Mouse (Mus musculus): Measurements from ENCODE around the gene Tmbim6. TPM values are rescaled to one million over a fixed set of nuclear protein-coding genes. Genes with fewer than 3 reads are reported as not detected.

Tmbim6 gene
- 691 TPM for polyA plus RNA-seq (2012; fragmentation: generic; extraction: Trizol)

GRCm38 (mm10) chr15:99392486-99393385 lies at the start of gene Tmbim6:
TSS of gene Tmbim6 (plus strand) at chr15:99392882.
- Histone ChIP-seq H3K79me2 (ENCODE audit: control insufficient read depth, insufficient read depth) (peaks cover 49% of the 10 kb centered on the region), H3K4me3 (peak within 1 kb of the TSS; percentile 94), H3ac (ENCODE audit: control insufficient read depth, insufficient read length) (peak within 1 kb of the TSS; percentile 35), H3K27me3 (ENCODE audit: control insufficient read depth, insufficient read depth, insufficient read length) (no peaks in the 10 kb centered on the region), H3K36me3 (ENCODE audit: control insufficient read depth, insufficient read depth) (no peaks in the 10 kb centered on the region), H3K4me2 (ENCODE audit: low read depth) (peak within 1 kb of the TSS; percentile 92)
- TF ChIP-seq USF1 (IDR thresholded peaks at IDR 0.05; ENCODE audit: low read depth) (no peak), POLR2AphosphoS2 (IDR thresholded peaks at IDR 0.05; ENCODE audit: insufficient read length, low read depth) (peak; percentile 93), MYOG (IDR thresholded peaks at IDR 0.05; ENCODE audit: control insufficient read depth in 1 of 3, insufficient read depth in 1 of 3, insufficient read length in 2 of 3, low read depth in 2 of 3) (no peak), CEBPB (IDR thresholded peaks at IDR 0.05; ENCODE audit: insufficient read depth, poor library complexity, severe bottlenecking) (no peak), E2F4 (IDR thresholded peaks at IDR 0.05; ENCODE audit: insufficient read depth) (no peak), MYOD1 (IDR thresholded peaks at IDR 0.05; ENCODE audit: control insufficient read depth in 1 of 3, insufficient read length in 2 of 3, low read depth in 2 of 3) (no peak), TCF12 (IDR thresholded peaks at IDR 0.05; ENCODE audit: insufficient read depth, poor library complexity, severe bottlenecking) (no peak), SRF (IDR thresholded peaks at IDR 0.05; ENCODE audit: control insufficient read depth, insufficient read length, low read depth) (no peak), POLR2A (IDR thresholded peaks at IDR 0.05; ENCODE audit: insufficient read length, low read depth) (peak; percentile 73)

- Histone ChIP-seq H3K4me3 (peak overlapping the region; percentile 5), H3K4me2 (ENCODE audit: low read depth) (peak overlapping the region; percentile 79), H3K79me2 (ENCODE audit: control insufficient read depth, insufficient read depth) (peaks cover 81% of the 10 kb centered on the region), H3ac (ENCODE audit: control insufficient read depth, insufficient read length) (no peak overlapping the region), H3K27me3 (ENCODE audit: control insufficient read depth, insufficient read depth, insufficient read length) (no peaks in the 10 kb centered on the region), H3K36me3 (ENCODE audit: control insufficient read depth, insufficient read depth) (no peaks in the 10 kb centered on the region)
- TF ChIP-seq E2F4 (IDR thresholded peaks at IDR 0.05; ENCODE audit: insufficient read depth) (no peak), POLR2AphosphoS2 (IDR thresholded peaks at IDR 0.05; ENCODE audit: insufficient read length, low read depth) (peak; percentile 74), POLR2A (IDR thresholded peaks at IDR 0.05; ENCODE audit: insufficient read length, low read depth) (peak; percentile 45), MYOG (IDR thresholded peaks at IDR 0.05; ENCODE audit: control insufficient read depth in 1 of 3, insufficient read depth in 1 of 3, insufficient read length in 2 of 3, low read depth in 2 of 3) (peak; percentile 75 to 95 (median 83)), CEBPB (IDR thresholded peaks at IDR 0.05; ENCODE audit: insufficient read depth, poor library complexity, severe bottlenecking) (no peak), SRF (IDR thresholded peaks at IDR 0.05; ENCODE audit: control insufficient read depth, insufficient read length, low read depth) (peak; percentile 53), TCF3 (IDR thresholded peaks at IDR 0.05; ENCODE audit: insufficient read length, low read depth) (peak; percentile 73), MAX (IDR thresholded peaks at IDR 0.05; ENCODE audit: low read depth) (peak; percentile 5), USF1 (IDR thresholded peaks at IDR 0.05; ENCODE audit: low read depth) (no peak), TCF12 (IDR thresholded peaks at IDR 0.05; ENCODE audit: insufficient read depth, poor library complexity, severe bottlenecking) (peak; percentile 63), MYOD1 (IDR thresholded peaks at IDR 0.05; ENCODE audit: control insufficient read depth in 1 of 3, insufficient read length in 2 of 3, low read depth in 2 of 3) (peak in 2 of 3 experiments; percentile 81 to 93), REST (IDR thresholded peaks at IDR 0.05; ENCODE audit: insufficient read depth, insufficient read length) (no peak)
These were observed 49.1 kb upstream of the Tmbim6 start for GRCm38 (mm10) chr15:99343414-99344147.

- Histone ChIP-seq H3K27me3 (ENCODE audit: control insufficient read depth, insufficient read depth, insufficient read length) (no peaks in the 10 kb centered on the region), H3K4me3 (peak overlapping the region; percentile 5), H3K36me3 (ENCODE audit: control insufficient read depth, insufficient read depth) (no peaks in the 10 kb centered on the region), H3K4me2 (ENCODE audit: low read depth) (peak overlapping the region; percentile 79), H3K79me2 (ENCODE audit: control insufficient read depth, insufficient read depth) (peaks cover 81% of the 10 kb centered on the region), H3ac (ENCODE audit: control insufficient read depth, insufficient read length) (no peak overlapping the region)
- TF ChIP-seq MYOD1 (IDR thresholded peaks at IDR 0.05; ENCODE audit: control insufficient read depth in 1 of 3, insufficient read length in 2 of 3, low read depth in 2 of 3) (no peak), E2F4 (IDR thresholded peaks at IDR 0.05; ENCODE audit: insufficient read depth) (no peak), REST (IDR thresholded peaks at IDR 0.05; ENCODE audit: insufficient read depth, insufficient read length) (no peak), CEBPB (IDR thresholded peaks at IDR 0.05; ENCODE audit: insufficient read depth, poor library complexity, severe bottlenecking) (no peak), MAX (IDR thresholded peaks at IDR 0.05; ENCODE audit: low read depth) (no peak), POLR2A (IDR thresholded peaks at IDR 0.05; ENCODE audit: insufficient read length, low read depth) (no peak), POLR2AphosphoS2 (IDR thresholded peaks at IDR 0.05; ENCODE audit: insufficient read length, low read depth) (no peak), TCF12 (IDR thresholded peaks at IDR 0.05; ENCODE audit: insufficient read depth, poor library complexity, severe bottlenecking) (no peak)
These were observed 48.4 kb upstream of the Tmbim6 start for GRCm38 (mm10) chr15:99344148-99344870.

- no peaks in the 10 kb centered on the region for H3K27me3 ChIP-seq (ENCODE audit: control insufficient read depth, insufficient read depth, insufficient read length)
- peak in 1 of 3 experiments; percentile 79 for TF ChIP-seq MYOG (IDR thresholded peaks at IDR 0.05; ENCODE audit: control insufficient read depth in 1 of 3, insufficient read depth in 1 of 3, insufficient read length in 2 of 3, low read depth in 2 of 3)
- no peak for TF ChIP-seq TCF3 (IDR thresholded peaks at IDR 0.05; ENCODE audit: insufficient read length, low read depth)
- TF ChIP-seq SRF (IDR thresholded peaks at IDR 0.05; ENCODE audit: control insufficient read depth, insufficient read length, low read depth), result no peak
- no peak for TF ChIP-seq CEBPB (IDR thresholded peaks at IDR 0.05; ENCODE audit: insufficient read depth, poor library complexity, severe bottlenecking)
- no peak for TF ChIP-seq TCF12 (IDR thresholded peaks at IDR 0.05; ENCODE audit: insufficient read depth, poor library complexity, severe bottlenecking)
- TF ChIP-seq REST (IDR thresholded peaks at IDR 0.05; ENCODE audit: insufficient read depth, insufficient read length), result no peak
- TF ChIP-seq E2F4 (IDR thresholded peaks at IDR 0.05; ENCODE audit: insufficient read depth), result no peak
- TF ChIP-seq MAX (IDR thresholded peaks at IDR 0.05; ENCODE audit: low read depth), result peak; percentile 23
- peak; percentile 54 for TF ChIP-seq USF1 (IDR thresholded peaks at IDR 0.05; ENCODE audit: low read depth)
- TF ChIP-seq POLR2A (IDR thresholded peaks at IDR 0.05; ENCODE audit: insufficient read length, low read depth), result peak; percentile 57
- peak; percentile 63 for TF ChIP-seq POLR2AphosphoS2 (IDR thresholded peaks at IDR 0.05; ENCODE audit: insufficient read length, low read depth)
- TF ChIP-seq MYOD1 (IDR thresholded peaks at IDR 0.05; ENCODE audit: control insufficient read depth in 1 of 3, insufficient read length in 2 of 3, low read depth in 2 of 3), result peak in 1 of 3 experiments; percentile 76
- H3K79me2 ChIP-seq (ENCODE audit: control insufficient read depth, insufficient read depth), result peaks cover 81% of the 10 kb centered on the region
- no peaks in the 10 kb centered on the region for H3K36me3 ChIP-seq (ENCODE audit: control insufficient read depth, insufficient read depth)
- H3ac ChIP-seq (ENCODE audit: control insufficient read depth, insufficient read length), result no peak overlapping the region
- peak overlapping the region; percentile 79 for H3K4me2 ChIP-seq (ENCODE audit: low read depth)
- peak overlapping the region; percentile 5 for H3K4me3 ChIP-seq
These were observed 47.7 kb upstream of the Tmbim6 start for GRCm38 (mm10) chr15:99344961-99345360.
